Mouse (Mus musculus) lung, adult 2 months (tissue): Measurements from ENCODE around the gene Kansl3. TPM values are rescaled to one million over a fixed set of nuclear protein-coding genes. Genes with fewer than 3 reads are reported as not detected.

Source experiments
- DNase-seq: peaks from one replicate; pipeline ENCODE4 v3.0.0; 2022
- H3K4me1 ChIP-seq: fragments of 200-500 bp; 2 replicates; pipeline ENCODE4 v1.6.1; 2011; ENCODE audit warnings: low read length; ENCODE audit not compliant: control insufficient read depth, insufficient read depth
- H3K4me3 ChIP-seq: fragments of 200-500 bp; replicated peaks from 2 replicates; pipeline ENCODE3; 2011; ENCODE audit warnings: low read depth, mild to moderate bottlenecking, control low read depth, low read length; ENCODE audit errors: extremely low read depth
- CTCF ChIP-seq: fragments of 200-500 bp; IDR thresholded peaks from 2 replicates; pipeline ENCODE4 v1.5.1; 2011; ENCODE audit warnings: mild to moderate bottlenecking, low read length, control low read depth; ENCODE audit not compliant: insufficient read depth
- POLR2A ChIP-seq: fragments of 200-500 bp; IDR thresholded peaks from 2 replicates; pipeline ENCODE4 v1.6.1; 2011; ENCODE audit warnings: low read depth, mild to moderate bottlenecking, control low read depth, low read length, borderline replicate concordance; ENCODE audit errors: extremely low read depth
- WGBS: fragments of 180-500 bp; shearing (Covaris S2); methylation state at CpG from one replicate; pipeline ENCODE4 v1.1.7; 2018; 5-methylcytosine and 5-hydroxymethylcytosine counted together
- polyA plus RNA-seq: library from polyadenylated mRNA; depleted of rRNA; stranded (reverse); fragments of >200 nt; gene quantifications from 2 replicates; pipeline ENCODE4 v1.2.3, GENCODE M21; 2012; rRNA removed

Kansl3 gene
- 38.3 and 45.3 TPM in 2 replicates for polyA plus RNA-seq

DNA sequence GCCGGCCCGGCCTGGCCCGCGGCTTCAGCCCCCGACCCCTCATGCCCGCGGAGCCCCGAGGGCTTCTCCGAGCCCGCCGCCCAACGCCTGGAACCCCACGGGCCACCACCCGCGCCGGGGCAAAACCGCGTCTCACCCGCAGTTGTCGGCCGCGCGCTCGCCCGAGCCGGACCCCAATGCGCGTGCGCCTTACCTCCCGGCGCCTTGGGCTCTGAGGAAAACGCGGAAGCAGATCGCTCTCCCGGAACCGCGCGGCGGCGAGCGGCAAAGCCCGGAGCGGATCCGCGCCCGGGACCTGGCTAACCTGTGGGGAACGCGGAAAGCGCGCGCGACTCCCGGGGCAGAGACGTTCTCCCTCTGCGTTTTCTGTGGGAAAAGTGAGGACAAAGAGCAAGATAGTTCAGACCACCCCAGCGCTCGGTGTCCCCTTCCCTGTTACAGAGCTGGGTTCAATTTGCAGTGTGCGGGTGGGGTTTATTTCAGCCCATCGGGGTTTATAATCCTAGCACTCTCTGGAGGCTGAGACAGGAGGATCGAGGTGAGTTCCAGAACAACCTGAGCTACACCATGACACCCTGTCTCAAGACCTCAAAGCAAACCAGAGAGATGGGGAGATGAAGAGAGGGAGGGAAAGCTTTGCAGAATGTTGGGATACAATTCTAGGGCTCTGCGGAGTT is at the start of gene Kansl3:
Kansl3 (minus strand) TSS at position 213 of the 677 bp plus-strand sequence.
- Histone ChIP-seq H3K4me3 (peak within 1 kb of the TSS; percentile 73), H3K4me1 (peaks cover 11% of the 10 kb centered on the region)
- TF ChIP-seq CTCF (no peak), POLR2A (peak; percentile 69)
- WGBS: 4% methylated on average over 61 of the region's 61 CpGs
- peak; percentile 91 for DNase-seq

DNA sequence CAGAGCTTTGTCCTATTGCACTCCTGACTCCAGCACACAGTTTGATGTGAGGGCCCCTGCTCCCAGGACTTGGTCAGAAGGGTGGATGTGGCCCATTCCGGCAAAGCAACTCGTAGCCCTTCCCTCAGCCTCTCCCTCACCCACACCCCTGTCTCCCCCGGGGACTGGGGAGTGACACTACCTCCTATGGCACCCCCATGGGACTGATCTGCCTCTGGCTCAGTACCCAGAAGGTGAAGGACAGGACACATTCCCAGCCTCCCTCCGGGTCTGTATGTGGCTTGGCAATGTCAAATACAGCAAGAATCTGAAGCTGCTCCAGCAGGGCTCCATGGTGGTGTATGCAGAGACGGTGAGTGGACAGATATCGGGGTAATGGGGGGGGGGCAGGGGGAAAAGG is 35.5 kb upstream of the Kansl3 start:
- TF ChIP-seq POLR2A: no peak
- TF ChIP-seq CTCF: no peak
- 74% methylated on average over 6 of the region's 6 CpGs for WGBS
- Histone ChIP-seq H3K4me3 (no peak overlapping the region), H3K4me1 (no peaks in the 10 kb centered on the region)
- no peak for DNase-seq

- H3K4me1 ChIP-seq: no peaks in the 10 kb centered on the region
- H3K4me3 ChIP-seq: no peak overlapping the region
- DNase-seq: no peak
- WGBS: 58% methylated on average over 4 of the region's 4 CpGs
- no peak for TF ChIP-seq CTCF
These were observed 32.5 kb upstream of the Kansl3 start for GRCm38 (mm10) chr1:36401509-36401908.

- no peak for DNase-seq
- Histone ChIP-seq H3K4me3 (no peak overlapping the region), H3K4me1 (no peaks in the 10 kb centered on the region)
- WGBS: 24% methylated on average over 6 of the region's 6 CpGs
- TF ChIP-seq POLR2A (no peak), CTCF (no peak)
These were observed 28.1 kb upstream of the Kansl3 start for GRCm38 (mm10) chr1:36397041-36397440.

GRCm38 (mm10) chr1:36379582-36379981 is 10.6 kb upstream of the Kansl3 start:
- no peak for DNase-seq
- TF ChIP-seq POLR2A: no peak
- no peak for TF ChIP-seq CTCF
- Histone ChIP-seq H3K4me1 (no peaks in the 10 kb centered on the region), H3K4me3 (no peak overlapping the region)
- 55% methylated on average over 4 of the region's 4 CpGs for WGBS

DNA sequence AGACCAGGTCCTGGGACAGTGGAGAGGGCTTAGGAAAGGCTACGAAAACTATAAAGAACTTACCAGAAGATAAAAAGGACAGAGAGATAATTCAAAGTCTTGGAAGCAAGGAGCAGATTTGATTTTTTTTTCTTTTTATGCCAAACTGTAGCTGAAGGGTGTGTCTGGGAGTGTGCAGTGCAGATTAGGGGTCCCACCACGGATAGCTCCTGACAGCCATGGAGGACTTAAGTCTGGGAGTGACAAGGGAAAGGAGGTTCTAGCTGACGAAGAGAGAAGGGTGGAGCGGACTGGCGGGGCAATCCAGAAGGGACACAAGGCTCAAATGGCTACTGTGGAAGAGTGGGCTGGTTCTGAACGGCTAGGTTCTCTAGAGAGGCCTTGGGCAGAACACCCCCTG is 9.9 kb upstream of the Kansl3 start:
- Histone ChIP-seq H3K4me3 (no peak overlapping the region), H3K4me1 (no peaks in the 10 kb centered on the region)
- no peak for TF ChIP-seq POLR2A
- no peak for TF ChIP-seq CTCF
- no peak for DNase-seq
- 71% methylated on average over 6 of the region's 6 CpGs for WGBS

DNA sequence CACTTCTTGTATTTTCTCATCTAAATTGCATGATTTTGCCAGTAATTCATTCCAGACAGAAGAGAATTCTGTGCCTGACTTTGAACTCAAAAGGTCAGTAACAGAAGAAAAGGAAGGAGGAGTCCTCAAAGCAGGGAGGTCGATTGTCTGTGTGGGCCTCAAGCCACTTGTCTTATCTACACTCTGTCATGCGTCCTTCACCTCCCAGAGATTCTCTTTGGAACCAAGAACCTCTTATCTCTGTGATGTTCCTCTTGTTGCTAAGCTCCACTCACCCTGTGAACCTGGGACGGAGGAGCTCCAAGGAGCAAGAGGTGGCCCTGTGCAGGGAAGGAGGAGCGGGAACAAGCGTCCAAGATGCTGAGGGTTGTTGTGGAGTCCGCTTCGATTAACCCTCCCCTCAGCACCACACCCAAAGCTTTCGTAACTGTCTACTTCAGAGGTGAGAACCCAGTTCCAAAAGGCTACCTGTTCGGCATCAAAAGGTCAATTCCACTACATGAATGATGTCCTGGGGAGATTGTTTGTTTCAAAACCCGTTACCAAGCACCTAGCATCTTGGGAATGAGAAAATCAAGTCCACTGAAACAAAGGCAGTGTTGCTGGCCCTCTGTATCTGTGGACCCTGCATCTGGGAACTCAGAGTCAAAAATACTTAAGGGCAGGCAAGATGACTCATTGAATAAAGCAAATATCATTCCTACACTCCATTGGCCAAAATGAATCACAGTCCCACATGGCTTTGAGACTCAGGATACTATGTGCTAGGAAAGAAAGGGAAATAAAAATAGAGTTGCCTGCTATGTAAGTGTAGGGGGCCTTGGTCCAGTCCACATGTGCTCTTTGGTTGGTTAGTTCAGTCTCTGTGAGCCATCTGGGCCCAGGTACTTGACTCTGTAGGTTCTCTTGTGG is 3.2 kb upstream of the Kansl3 start, which contains the start of gene Fer1l5:
Fer1l5 (plus strand) TSS at position 358 of the 912 bp plus-strand sequence.
- TF ChIP-seq POLR2A (no peak), CTCF (no peak)
- DNase-seq: no peak
- H3K4me3 ChIP-seq: no peak within 1 kb of the TSS
- 73% methylated on average over 10 of the region's 10 CpGs for WGBS
- peaks cover 11% of the 10 kb centered on the region for H3K4me1 ChIP-seq

DNA sequence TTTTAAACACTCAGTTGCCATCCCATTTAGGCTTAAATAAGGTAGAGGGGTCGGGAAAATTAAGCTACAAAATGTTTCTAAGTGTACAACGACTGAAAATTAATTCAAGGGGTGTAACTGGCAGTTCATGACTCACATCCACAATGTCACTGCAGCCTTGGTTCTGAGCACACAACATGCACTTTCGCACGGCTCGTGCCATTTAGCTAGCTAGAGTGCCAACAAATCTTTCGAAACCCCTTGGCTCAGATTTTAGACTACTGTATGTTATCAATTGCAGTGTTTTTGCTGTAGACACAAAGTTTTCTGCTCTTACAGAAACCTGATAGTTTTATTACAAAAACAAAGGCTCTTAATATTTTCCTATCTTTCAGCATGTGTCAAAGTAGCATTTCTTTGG is 1.9 kb upstream of the Kansl3 start:
- no peak for DNase-seq
- Histone ChIP-seq H3K4me3 (no peak overlapping the region), H3K4me1 (peaks cover 11% of the 10 kb centered on the region)
- TF ChIP-seq POLR2A (no peak), CTCF (no peak)
- WGBS: 62% methylated on average over 6 of the region's 6 CpGs

GRCm38 (mm10) chr1:36368112-36368968 is 641 bp downstream of the Kansl3 start:
- no peak for TF ChIP-seq CTCF
- TF ChIP-seq POLR2A: no peak
- peak overlapping the region; percentile 73 for H3K4me3 ChIP-seq
- 2% methylated on average over 55 of the region's 55 CpGs for WGBS
- peaks cover 11% of the 10 kb centered on the region for H3K4me1 ChIP-seq
- peak; percentile 15 for DNase-seq
